Mouse (Mus musculus) right cerebral cortex, adult 2 months (tissue): Measurements from ENCODE around the gene Crybb1.

Experiments used
- DNase-seq, 2 experiments: peaks; one replicate each; pipeline ENCODE4 v3.0.0; 2021 to 2022; ENCODE audit warnings: low spot score in 2 of 2

The Crybb1 gene

DNA sequence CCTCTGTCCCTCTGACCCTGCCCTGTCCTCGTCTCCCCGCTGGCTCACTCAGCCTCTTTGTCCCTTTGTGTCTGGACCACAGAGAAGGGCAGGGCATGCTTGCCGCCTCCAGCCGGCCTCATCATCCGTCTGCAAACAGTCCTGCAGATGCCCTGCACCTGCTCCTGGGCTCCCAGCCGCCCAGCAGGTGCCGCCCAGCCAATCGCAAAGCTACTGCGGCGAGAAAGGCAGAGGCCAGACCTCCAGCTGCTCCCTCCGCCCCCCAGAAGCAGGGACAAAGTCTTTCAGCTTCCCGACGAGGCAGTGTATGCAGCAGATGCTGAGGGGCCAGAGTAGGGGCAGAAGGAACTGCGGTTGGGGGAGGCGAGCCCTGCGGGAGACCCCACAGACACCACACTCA lies 18.2 kb upstream of the Crybb1 start:
- no peak for DNase-seq

DNA sequence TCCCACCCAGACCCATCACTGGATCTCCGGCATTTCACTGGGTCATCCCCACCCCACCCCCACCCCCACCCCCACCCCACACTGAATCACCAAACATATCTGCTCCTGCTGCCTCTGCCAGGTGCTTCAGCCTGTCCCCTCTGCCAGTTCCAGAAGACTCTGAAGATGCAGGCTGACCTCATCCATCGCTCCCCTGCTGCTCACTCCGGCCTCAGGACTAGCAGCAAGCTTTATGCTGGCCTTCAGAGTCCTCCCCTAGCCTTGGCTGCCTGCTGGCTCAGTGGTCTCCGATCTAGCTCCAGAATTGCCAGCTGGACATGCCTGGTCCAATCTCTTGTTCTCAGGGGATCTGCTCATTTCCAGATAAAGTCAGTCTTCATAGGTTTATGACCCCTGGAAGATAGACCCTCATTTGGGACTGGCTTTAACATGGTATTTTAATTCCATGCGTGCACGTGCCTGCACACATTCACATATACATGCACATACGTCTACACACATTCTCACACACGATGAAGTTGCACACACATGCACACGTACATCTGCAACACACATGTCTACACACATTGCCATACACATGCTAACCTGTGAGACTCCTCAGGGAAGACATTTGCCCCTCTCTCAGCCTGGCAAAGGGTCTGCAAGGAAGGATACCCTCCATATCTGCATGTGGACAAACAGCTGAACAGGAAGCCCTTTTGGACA lies 17.6 kb upstream of the Crybb1 start:
- DNase-seq = no peak

DNA sequence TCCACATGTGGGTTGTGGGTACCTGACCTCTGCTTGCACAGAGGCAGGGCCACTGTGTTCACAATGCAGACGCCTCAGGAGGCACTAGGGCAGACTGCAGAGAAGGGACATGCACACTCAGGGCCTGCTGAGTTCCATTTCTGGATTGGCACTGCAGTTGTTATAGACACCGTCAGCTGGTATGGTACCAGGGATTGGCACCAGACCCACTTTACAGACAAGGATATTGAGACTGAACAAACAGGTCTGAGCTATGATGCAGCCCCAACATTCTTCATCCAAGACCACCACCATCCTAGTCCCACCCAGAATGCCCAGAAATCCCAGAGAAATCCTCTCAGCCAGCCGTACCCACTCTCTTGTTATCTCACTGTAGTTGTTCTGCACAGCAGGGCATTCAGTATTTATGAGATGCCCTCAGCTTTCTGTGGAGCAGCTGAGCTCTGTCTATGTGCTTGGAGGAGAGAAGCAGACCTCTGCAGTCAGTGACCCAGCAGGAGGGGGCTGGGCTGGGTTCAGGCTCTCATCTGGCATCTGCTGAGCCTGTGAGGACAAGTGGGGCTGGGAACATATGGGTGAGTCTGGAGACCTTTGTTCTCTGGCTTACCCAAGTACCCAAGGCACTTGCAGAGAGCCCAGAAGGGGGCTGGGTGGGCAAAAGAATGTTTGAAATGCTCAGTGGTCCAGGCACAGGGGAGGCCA lies 16.7 kb upstream of the Crybb1 start:
- no peak for DNase-seq

DNA sequence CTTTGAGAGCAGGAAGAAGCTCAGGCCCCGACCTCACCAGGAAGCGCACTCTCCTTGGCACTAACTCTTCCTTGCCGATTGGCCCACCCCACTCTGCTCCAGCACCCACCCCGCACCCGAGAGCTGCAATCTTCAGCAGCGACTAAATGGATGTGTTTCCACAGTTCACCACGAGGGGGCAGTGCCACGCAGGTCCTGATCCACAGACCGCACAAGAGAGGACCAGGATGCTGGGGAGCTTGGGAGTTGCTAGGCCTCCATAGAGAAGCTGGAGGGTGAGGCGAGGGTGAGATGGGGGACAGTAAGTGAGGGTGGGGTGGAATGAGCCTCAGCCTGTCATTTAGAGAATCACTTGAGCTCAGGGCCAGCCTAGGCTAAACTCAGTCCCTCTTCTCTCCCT lies 14.9 kb upstream of the Crybb1 start:
- peak; percentile 94 to 97 for DNase-seq

DNA sequence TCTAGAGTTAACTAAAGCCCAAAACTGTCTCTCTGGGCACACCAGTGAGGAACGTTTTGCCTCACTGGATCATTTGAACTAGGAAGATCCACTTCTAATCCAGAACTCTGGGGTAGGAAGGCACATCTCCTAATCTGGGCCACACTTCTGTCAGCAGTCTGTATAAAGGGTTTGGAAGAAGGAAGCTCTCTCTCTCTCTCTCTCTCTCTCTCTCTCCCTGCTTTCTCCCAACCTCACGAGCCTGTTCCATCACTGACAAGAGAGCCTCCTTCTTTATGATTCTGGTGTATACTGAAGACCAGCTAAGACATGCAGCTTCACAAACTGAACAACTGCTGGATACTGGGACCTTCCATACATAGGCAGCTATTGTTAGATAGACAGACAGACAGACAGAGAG lies 13.8 kb upstream of the Crybb1 start:
- no peak for DNase-seq

DNA sequence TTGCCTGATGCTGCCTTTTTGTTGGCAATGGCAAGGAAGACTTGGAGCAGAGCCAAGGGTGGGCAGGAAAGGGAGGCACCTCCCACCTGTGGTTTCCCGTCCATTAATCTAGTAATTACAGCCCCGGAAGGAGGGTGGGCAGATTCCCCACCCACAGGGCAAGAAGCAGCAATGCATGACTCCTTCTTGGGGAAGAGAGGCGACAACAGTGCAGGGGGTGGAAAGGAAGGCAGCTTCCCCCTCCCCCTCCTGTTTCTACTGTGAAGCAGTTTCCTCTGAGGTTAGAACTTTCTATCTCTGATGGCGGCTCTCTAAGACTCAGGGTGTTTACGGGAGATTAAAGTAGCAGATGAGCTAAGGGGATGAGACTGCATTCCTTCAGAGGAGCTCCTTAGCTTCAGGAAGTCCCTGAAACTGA lies 13.2 kb upstream of the Crybb1 start:
- DNase-seq = no peak

DNA sequence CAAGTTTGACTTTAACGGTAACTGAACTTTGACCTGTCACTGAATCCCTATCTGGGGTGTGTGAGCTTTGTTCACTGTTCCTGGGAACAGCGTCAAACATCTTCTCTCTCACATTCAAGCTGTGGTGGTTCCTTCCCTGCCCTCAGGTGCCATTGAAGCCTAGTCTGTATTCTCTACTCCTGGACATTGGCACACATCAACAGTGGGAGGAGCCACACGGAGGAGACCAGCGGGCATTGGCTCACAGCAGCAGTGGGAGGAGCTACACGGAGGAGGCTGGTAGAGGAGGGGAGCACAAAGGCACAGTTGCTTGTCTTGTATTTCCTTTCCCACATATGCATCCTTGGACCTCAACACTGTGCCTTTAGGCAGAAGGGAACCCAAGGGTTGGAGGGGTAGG lies 12.6 kb upstream of the Crybb1 start:
- DNase-seq = no peak

DNA sequence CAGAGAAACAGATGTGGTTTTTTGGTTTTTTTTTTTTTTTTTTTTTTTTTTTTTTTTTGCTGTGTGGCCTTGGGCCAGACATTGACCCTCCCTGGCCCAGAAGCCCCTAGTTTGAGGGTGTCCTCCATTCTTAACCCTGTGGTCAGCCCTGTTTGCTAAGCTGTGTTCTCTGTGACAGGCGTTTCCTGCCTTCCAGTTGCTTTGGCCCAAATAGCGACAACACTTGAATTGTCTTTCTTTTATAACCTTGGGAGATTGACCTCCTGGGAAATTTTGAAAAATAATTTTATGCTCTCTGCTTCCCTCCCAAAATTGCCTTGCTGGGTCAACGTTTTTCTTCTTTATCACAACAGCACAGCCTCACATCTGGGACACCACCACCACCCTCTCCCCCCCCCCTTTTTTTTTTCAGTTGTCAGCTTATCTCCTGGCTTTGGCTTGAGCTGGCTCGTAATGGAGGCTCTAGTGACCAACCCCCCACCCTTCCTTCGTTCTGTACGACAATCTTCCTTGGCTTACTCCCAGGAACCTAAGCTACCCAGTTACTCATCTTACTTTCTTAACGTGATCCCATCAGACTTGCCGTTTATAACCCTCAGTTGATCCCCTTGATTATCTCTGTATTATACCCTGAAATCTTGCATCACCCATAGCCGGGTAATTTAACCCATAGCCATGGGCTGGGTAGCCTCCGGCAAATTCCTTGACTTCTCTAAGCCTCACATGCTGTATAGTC lies 11.9 kb upstream of the Crybb1 start:
- DNase-seq = no peak

DNA sequence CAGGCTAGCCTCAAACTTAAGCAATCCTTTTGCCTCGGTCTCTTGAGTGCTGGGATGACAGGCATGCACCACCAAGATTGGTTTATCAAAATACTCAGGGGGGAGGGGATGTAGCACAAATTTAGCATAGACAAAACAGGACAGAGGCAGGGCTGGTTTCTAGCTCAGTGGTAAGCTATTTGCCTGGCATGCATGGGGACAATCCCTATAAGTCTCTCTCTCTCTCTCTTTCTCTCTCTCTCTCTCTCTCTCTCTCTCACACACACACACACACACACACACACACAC lies 11.4 kb upstream of the Crybb1 start:
- DNase-seq = no peak

DNA sequence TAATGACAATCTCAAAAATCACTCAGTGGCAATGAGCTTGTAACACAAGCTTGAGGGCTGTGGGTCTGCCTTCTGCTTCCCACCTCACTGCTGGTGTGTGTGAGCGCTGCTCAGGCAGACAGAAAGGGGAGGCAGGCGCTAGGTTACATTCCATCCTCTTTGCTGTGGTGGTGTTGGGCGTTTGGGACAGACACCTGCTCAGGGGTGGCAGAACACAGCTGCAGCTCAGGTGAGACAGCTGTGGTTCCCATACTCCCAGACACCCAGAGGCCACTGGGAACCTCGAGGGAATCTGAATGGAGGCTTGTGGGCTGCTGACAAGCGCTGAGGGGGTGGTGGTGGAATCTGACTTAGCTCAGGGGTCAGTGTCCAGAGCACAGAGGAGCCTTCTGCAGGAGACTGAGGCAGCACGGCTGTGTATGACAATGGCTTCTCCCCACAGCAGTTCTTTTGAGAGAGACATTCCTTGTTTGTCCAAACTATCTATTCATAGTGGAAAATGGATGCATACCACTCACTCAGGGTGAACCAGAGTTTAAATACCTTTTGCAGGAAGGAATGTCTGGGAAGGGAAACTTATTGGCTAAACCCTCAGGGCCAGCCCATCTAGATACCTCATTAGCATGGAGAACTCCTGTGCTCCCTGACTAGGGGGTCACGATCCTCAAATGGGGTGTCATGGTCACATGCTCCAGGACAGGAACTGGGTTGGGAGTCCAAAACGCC lies 10.6 kb upstream of the Crybb1 start:
- DNase-seq = no peak

DNA sequence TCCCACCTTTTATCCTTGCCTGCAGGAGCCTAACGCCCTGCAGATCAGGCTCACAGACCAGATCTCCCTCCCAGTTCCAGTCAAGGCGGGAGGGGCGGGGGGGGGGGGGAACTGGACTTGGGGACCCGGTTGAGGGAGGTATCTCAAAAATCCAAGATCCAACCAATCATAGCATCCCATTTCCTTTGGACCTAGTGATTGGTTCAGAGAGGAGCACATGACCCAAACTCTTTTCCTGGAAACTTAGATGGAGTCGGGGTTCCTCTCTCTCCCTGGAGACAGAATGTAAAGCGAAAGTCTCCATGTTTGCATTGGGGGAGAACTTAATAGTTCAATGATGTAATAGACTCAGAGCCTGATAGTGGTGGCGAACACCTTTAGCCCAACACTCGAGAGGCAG lies 8.2 kb upstream of the Crybb1 start:
- DNase-seq = no peak

DNA sequence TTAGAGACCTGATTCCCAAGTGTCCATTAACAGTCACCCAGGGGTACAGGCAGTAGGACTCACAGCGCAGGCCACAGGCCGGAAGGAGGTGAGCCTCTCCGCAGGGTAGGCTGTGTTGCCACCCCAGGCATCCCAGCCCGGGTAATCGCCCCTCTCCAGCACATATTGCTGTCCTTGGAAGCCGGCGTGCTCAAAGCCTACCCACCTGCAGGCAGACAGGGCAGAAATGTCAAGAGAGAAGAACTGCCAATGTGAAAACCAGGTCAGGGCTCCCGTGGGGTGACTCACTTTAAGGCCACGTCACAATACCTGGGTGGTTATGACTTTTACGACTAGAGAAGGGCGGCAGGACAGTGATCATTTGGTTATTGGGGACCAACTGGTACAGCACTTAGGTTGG lies 6.5 kb upstream of the Crybb1 start:
- DNase-seq = no peak

DNA sequence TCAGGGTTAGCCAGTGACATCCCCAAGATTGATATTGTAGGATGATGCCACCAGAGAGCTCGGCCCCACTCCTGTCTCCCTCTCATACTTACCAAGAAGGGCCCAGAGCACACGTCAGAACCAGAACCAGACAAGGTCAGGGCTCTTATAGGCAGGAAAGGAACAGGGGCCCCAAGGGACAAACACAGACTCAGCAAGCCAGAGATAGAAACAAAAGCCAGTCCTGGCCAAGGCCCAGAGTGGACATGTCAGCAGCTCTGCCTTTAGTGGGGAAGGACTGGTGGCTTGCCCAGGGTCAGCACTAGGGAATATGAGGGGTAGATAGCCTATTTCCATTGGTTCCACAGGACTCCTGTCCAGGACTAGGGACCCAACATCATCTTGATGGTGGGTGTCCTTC lies 3.2 kb upstream of the Crybb1 start, which contains the start of gene Cryba4:
Gene Cryba4, minus strand, starts transcription at position 119 of the 400 bp plus-strand sequence.
- no peak for DNase-seq

DNA sequence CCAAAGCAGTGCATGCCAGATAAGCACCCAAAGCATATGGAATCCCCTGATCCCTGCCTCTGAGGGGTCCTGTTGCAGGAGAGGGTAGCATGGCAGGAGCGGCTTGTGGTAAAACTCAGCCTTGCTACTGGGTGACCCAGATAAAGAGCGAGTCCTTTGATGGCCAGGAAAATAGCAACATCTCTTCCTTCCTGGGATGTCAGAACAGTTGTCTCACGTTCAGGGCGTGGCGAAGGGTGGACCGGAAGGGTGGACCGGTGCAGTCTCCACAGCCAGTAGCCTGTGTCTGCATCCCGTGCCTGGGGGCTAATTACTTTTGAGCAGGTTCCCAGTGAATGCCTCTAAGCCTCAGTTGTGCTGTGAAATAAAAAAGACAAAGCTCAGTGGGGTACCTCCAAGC lies 2.4 kb upstream of the Crybb1 start:
- no peak for DNase-seq

DNA sequence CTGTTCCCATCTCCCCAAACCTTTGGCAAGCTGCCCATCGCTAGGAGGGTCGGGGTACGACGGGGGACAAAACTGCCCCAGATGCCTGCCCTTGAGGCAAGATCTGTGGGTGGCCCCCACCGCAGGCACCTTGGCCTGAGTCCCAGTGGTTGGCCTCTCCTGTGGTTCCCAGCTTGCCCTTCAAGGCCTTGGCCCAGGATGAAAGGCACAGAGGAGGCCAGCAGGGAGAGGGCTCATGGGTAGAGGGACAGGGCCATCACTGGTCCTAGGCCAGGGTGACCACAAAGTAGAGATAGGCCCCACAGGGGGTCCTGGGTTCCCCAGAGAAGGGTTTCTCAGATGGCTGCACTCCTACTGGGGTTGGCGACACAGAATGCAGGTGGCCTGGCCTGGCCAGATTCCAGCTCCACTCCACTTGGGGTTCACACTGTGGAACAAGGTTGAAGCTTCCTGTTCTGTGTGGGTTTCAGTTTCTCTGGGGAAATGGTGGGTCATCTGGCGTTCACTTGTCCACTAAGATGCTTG lies 1.3 kb upstream of the Crybb1 start:
- DNase-seq = peak; percentile 24 to 55

DNA sequence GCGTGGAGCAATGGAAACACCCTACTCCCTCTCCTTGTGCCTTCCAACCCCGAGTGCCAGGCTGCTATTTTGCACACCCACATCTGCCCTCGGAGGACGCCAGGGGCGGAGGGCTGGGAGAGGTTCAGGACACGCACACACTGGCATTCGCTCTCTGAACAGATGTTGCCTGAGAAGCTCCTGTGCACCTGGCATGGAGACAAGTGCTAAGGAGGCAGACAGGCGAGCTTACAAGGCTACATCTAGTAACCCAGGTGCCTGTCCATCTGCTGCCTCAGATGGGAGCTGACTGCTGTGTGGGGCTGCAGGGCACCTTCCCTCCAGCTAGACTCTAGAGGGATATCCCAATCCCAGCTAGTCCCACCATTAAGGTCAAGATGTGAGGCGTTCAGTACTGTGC lies 842 bp downstream of the Crybb1 start:
- DNase-seq = no peak

DNA sequence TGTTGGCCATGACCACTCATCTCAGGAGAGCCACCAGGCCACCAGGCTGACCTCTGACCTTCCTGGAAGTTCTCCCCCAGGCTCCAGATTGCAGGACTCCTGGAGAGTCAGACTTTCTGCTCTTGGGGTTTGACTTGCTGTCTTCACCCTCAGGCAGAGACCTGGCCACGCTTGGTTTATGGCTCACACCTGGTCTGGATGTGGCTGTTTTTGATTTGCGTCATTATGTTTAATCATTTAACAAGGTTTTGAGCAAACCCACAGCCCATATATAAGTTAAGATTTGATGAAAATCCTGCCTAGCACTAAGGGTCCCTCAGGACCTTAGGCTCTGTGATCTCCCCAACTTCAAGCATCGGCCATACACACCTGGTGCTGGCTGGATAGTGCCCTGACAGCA lies 2.3 kb downstream of the Crybb1 start:
- DNase-seq = no peak

DNA sequence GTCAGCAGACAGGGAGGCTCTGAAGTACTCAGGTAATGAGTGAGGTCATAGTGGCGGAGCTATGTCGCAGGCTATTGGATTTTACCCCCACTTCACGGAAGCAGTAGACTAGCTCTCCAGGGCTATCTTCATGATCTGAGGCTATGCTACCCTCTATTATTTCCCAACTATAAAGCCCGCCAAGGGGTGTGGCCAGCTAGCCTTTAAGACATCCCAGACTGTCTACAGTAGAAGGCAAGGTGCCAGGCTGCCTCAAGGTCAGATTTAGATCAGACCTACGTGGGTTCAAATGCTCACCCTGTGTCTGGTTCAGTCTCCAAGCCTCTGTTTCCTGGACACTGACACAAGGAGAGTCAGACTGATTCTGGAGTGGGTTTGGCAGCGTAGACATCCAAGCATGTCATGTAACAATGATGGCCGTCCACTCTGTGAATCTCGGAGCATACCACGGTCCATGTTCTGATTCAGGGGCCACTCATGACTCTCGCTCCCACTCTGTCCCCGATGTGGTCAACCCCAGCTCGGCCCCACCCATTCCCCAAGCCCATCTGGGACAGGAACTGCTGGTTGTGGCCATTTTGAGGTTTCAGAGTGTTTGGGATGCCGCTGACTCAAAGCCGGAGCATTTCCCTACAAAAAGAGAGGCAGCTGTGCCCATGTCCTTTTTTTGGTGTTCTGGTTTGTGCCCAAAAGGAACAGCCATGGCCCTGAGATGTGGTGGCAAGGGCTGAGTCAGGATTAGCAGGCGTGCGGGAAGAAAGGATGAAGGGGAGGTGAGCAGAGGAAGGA lies 4.4 kb downstream of the Crybb1 start:
- DNase-seq = no peak

DNA sequence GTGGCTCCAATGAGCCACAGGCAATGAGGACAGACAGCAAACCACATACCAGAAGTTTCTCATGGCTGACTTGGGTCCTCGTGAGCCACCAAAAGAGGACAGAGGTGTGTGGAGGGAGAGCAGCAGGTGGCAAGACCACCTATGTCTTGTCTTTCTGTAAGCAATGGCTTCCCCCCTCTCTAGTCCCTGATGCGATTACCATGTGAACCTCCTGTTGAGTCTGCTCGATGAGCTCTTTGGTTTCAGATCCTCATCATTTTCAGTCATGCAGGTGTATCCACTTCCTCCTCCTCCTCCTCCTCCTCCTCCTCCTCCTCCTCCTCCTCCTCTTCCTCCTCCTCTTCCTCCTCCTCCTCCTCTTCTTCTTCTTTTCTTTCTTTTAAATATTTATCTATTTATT lies 5.2 kb downstream of the Crybb1 start:
- no peak for DNase-seq

DNA sequence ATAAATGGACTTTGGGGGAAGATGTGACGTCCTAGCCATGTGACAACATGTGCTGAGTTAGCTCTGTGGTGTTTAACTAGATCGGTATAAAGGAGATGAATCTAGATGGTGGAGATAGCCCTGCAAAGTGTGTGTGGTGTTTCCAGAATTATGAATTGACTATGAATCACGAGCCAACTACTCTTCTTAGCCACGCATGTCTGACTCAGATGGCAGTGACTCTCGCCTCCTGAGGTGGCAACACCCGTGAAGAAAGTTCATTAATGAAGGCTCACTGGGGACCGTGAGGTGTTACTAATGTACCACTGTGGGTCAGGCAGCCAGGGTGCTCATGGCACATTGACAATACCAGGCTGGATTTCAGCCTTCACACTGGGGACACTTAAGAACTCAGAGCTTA lies 8.5 kb downstream of the Crybb1 start:
- DNase-seq = no peak

DNA sequence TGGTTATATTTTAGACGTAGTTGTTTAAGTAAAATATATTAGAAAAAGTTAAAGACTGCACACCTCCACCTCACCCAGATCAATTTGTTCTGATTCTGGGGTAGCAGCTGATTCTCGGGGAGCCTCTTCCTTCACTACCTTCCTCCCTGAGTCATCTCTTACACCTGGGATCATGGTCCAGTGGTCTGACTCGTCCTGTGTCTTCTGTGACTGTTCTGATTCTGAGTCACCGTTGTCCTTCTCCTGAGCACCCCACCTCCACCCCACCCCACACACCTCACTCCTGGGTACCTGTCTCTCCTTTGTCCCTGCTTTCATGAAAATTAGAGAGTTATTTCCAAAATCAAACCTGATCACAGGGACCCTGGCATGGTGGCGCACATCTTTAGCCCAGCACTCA lies 9.5 kb downstream of the Crybb1 start:
- DNase-seq = no peak
